Mouse (Mus musculus): Measurements from ENCODE around the gene Ccr2. TPM values are rescaled to one million over a fixed set of nuclear protein-coding genes. Genes with fewer than 3 reads are reported as not detected.

Ccr2 gene
- polyA plus RNA-seq, 1 experiment from 2014 or later: 1.0 TPM

GRCm38 (mm10) chr9:124100357-124100756, 1.4 kb upstream of the Ccr2 start:
- Histone ChIP-seq H3K9me3 (replicated peaks; ENCODE audit: low read length) (no peaks in the 10 kb centered on the region), H3K27ac (no peak overlapping the region), H3K9ac (ENCODE audit: low read depth, low read length) (no peak overlapping the region), H3K4me1 (replicated peaks; ENCODE audit: insufficient read depth, low read length) (no peaks in the 10 kb centered on the region), H3K4me2 (ENCODE audit: low read length) (no peak overlapping the region), H3K36me3 (ENCODE audit: insufficient read depth, low read length) (no peaks in the 10 kb centered on the region), H3K27me3 (ENCODE audit: insufficient read depth, low read length) (no peaks in the 10 kb centered on the region), H3K4me3 (replicated peaks; ENCODE audit: low read depth, low read length) (no peak overlapping the region)
- 78% methylated on average over 1 of the region's 1 CpGs for WGBS
- no peak for TF ChIP-seq CTCF (IDR thresholded peaks at IDR 0.05; ENCODE audit: low read depth)
- ATAC-seq (replicated peaks; ENCODE audit: low FRiP score, low read depth) (no peak), DNase-seq (ENCODE audit: low spot score) (no peak)

DNA sequence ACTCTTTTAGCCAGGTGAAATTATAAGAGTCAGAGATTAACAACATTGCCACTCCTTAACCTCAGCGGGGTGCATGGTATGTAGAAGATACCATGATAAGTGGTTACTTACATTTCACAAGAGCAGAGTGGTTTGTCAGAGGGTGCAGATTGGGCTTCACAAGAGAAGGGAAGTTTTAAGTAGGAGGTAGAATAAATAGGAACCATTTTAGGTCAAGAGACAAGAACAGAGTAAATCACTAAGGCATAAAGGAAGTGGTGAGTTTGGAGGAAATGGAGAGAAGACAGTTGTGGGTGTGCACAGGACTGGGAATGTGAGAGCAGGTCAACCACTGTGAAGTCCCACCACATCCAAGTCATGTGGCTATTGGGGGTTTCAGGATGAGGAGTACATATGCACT, 1.4 kb downstream of the Ccr2 start:
- no peaks in the 10 kb centered on the region for H3K9me3 ChIP-seq (replicated peaks; ENCODE audit: low read length)
- no peaks in the 10 kb centered on the region for H3K36me3 ChIP-seq (ENCODE audit: insufficient read depth, low read length)
- no peak overlapping the region for H3K9ac ChIP-seq (ENCODE audit: low read depth, low read length)
- H3K4me1 ChIP-seq (replicated peaks; ENCODE audit: insufficient read depth, low read length): no peaks in the 10 kb centered on the region
- no peak overlapping the region for H3K4me2 ChIP-seq (ENCODE audit: low read length)
- no peak for TF ChIP-seq CTCF (IDR thresholded peaks at IDR 0.05; ENCODE audit: low read depth)
- WGBS: 71% methylated on average over 1 of the region's 1 CpGs
- H3K27ac ChIP-seq: no peak overlapping the region
- no peak overlapping the region for H3K4me3 ChIP-seq (replicated peaks; ENCODE audit: low read depth, low read length)
- ATAC-seq (replicated peaks; ENCODE audit: low FRiP score, low read depth) (no peak), DNase-seq (ENCODE audit: low spot score) (no peak)
- no peaks in the 10 kb centered on the region for H3K27me3 ChIP-seq (ENCODE audit: insufficient read depth, low read length)

GRCm38 (mm10) chr9:124105196-124105595, 3.4 kb downstream of the Ccr2 start:
- Histone ChIP-seq H3K36me3 (ENCODE audit: insufficient read depth, low read length) (no peaks in the 10 kb centered on the region), H3K4me2 (ENCODE audit: low read length) (no peak overlapping the region), H3K27ac (no peak overlapping the region), H3K4me1 (replicated peaks; ENCODE audit: insufficient read depth, low read length) (no peaks in the 10 kb centered on the region), H3K4me3 (replicated peaks; ENCODE audit: low read depth, low read length) (no peak overlapping the region), H3K27me3 (ENCODE audit: insufficient read depth, low read length) (no peaks in the 10 kb centered on the region), H3K9ac (ENCODE audit: low read depth, low read length) (no peak overlapping the region), H3K9me3 (replicated peaks; ENCODE audit: low read length) (no peaks in the 10 kb centered on the region)
- ATAC-seq (replicated peaks; ENCODE audit: low FRiP score, low read depth) (no peak), DNase-seq (ENCODE audit: low spot score) (no peak)
- TF ChIP-seq CTCF (IDR thresholded peaks at IDR 0.05; ENCODE audit: low read depth): no peak

DNA sequence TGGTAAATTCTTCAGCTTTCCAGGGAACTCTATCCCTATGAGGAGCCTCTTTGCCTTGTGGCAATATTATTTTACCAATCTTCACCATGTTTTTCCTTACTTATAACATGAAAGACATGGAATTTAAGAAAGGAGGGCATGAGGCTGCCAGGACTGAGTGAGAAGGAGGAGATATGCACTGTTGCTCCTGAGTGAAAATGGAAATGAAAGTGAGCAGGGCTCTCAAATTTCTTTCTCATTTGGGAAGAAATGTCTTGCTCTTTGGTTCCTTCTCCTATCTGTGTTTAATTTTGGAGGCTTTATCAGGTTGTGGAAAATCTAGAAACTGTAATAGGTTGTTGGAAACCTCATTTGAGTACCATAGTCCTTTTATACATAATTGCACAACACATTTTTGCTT, 5.5 kb downstream of the Ccr2 start:
- no peaks in the 10 kb centered on the region for H3K27me3 ChIP-seq (ENCODE audit: insufficient read depth, low read length)
- H3K36me3 ChIP-seq (ENCODE audit: insufficient read depth, low read length): no peaks in the 10 kb centered on the region
- TF ChIP-seq CTCF (IDR thresholded peaks at IDR 0.05; ENCODE audit: low read depth): no peak
- H3K9me3 ChIP-seq (replicated peaks; ENCODE audit: low read length): no peaks in the 10 kb centered on the region
- H3K4me2 ChIP-seq (ENCODE audit: low read length): no peak overlapping the region
- DNase-seq (ENCODE audit: low spot score): no peak
- ATAC-seq (replicated peaks; ENCODE audit: low FRiP score, low read depth): no peak
- no peaks in the 10 kb centered on the region for H3K4me1 ChIP-seq (replicated peaks; ENCODE audit: insufficient read depth, low read length)
- no peak overlapping the region for H3K9ac ChIP-seq (ENCODE audit: low read depth, low read length)
- H3K27ac ChIP-seq: no peak overlapping the region
- H3K4me3 ChIP-seq (replicated peaks; ENCODE audit: low read depth, low read length): no peak overlapping the region

- WGBS: 54% methylated on average over 2 of the region's 2 CpGs
- TF ChIP-seq CTCF (IDR thresholded peaks at IDR 0.05; ENCODE audit: low read depth): no peak
- no peaks in the 10 kb centered on the region for H3K4me1 ChIP-seq (replicated peaks; ENCODE audit: insufficient read depth, low read length)
- H3K4me3 ChIP-seq (replicated peaks; ENCODE audit: low read depth, low read length): no peak overlapping the region
- no peaks in the 10 kb centered on the region for H3K36me3 ChIP-seq (ENCODE audit: insufficient read depth, low read length)
- H3K4me2 ChIP-seq (ENCODE audit: low read length): no peak overlapping the region
- ATAC-seq (replicated peaks; ENCODE audit: low FRiP score, low read depth): no peak
- no peak overlapping the region for H3K27ac ChIP-seq
- no peak for DNase-seq (ENCODE audit: low spot score)
- no peaks in the 10 kb centered on the region for H3K27me3 ChIP-seq (ENCODE audit: insufficient read depth, low read length)
- no peak overlapping the region for H3K9ac ChIP-seq (ENCODE audit: low read depth, low read length)
- H3K9me3 ChIP-seq (replicated peaks; ENCODE audit: low read length): no peaks in the 10 kb centered on the region
These were observed 6.8 kb downstream of the Ccr2 start for GRCm38 (mm10) chr9:124108356-124109127.

GRCm38 (mm10) chr9:124111997-124112396, 10.2 kb downstream of the Ccr2 start:
- H3K27me3 ChIP-seq (ENCODE audit: insufficient read depth, low read length): no peaks in the 10 kb centered on the region
- no peak overlapping the region for H3K4me2 ChIP-seq (ENCODE audit: low read length)
- no peak overlapping the region for H3K9ac ChIP-seq (ENCODE audit: low read depth, low read length)
- H3K27ac ChIP-seq: no peak overlapping the region
- TF ChIP-seq CTCF (IDR thresholded peaks at IDR 0.05; ENCODE audit: low read depth): no peak
- no peak overlapping the region for H3K4me3 ChIP-seq (replicated peaks; ENCODE audit: low read depth, low read length)
- DNase-seq (ENCODE audit: low spot score) (no peak), ATAC-seq (replicated peaks; ENCODE audit: low FRiP score, low read depth) (no peak)
- H3K9me3 ChIP-seq (replicated peaks; ENCODE audit: low read length): no peaks in the 10 kb centered on the region
- H3K36me3 ChIP-seq (ENCODE audit: insufficient read depth, low read length): no peaks in the 10 kb centered on the region
- WGBS: 95% methylated on average over 1 of the region's 1 CpGs
- H3K4me1 ChIP-seq (replicated peaks; ENCODE audit: insufficient read depth, low read length): no peaks in the 10 kb centered on the region

Data from kidney, postnatal 0 days (tissue).